Mouse (Mus musculus) erythroblast, embryonic 14.5 days (primary cell): ENCODE measurements at regions not wholly inside any gene's neighbourhood (a gene's known extent, or its start where the extent isn't known, plus 50 kb on each side); places are given as distances from the start of the nearest gene placed in this dataset.

Experiments
- H3K27me3 ChIP-seq: 2 replicates; pipeline ENCODE4 v1.6.1; 2012; ENCODE audit warnings: inconsistent platforms; ENCODE audit not compliant: control insufficient read depth
- H3K36me3 ChIP-seq: 2 replicates; pipeline ENCODE4 v1.6.1; 2012; ENCODE audit warnings: mild to moderate bottlenecking, inconsistent platforms; ENCODE audit not compliant: control insufficient read depth
- H3K4me1 ChIP-seq: 2 replicates; pipeline ENCODE4 v1.6.1; 2012; ENCODE audit warnings: inconsistent platforms; ENCODE audit not compliant: control insufficient read depth
- H3K4me3 ChIP-seq: replicated peaks from 2 replicates; pipeline ENCODE3; 2012; ENCODE audit warnings: moderate library complexity, mild to moderate bottlenecking, inconsistent platforms
- H3K9me3 ChIP-seq: 2 replicates; pipeline ENCODE4 v1.6.1; 2012; ENCODE audit warnings: low read length, inconsistent platforms, mixed read lengths; ENCODE audit not compliant: control insufficient read depth
- GATA1 ChIP-seq: IDR thresholded peaks from 2 replicates; pipeline ENCODE4 v1.6.1; 2012; ENCODE audit warnings: low read length, inconsistent platforms, mixed read lengths
- TAL1 ChIP-seq: IDR thresholded peaks from 3 replicates; pipeline ENCODE4 v1.6.1; 2012; ENCODE audit warnings: low read length, inconsistent platforms, mixed read lengths

GRCm38 (mm10) chr16:12935266-12935665 lies 174.2 kb upstream of the Ercc4 start:
- no peak for TF ChIP-seq GATA1
- no peak for TF ChIP-seq TAL1
- Histone ChIP-seq H3K36me3 (no peaks in the 10 kb centered on the region), H3K4me3 (no peak overlapping the region), H3K9me3 (no peaks in the 10 kb centered on the region), H3K4me1 (no peaks in the 10 kb centered on the region), H3K27me3 (no peaks in the 10 kb centered on the region)

GRCm38 (mm10) chr16:12936571-12936970 lies 172.9 kb upstream of the Ercc4 start:
- Histone ChIP-seq H3K9me3 (no peaks in the 10 kb centered on the region), H3K4me1 (no peaks in the 10 kb centered on the region)

GRCm38 (mm10) chr16:12938563-12938962 lies 170.9 kb upstream of the Ercc4 start:
- Histone ChIP-seq H3K4me3 (no peak overlapping the region), H3K36me3 (no peaks in the 10 kb centered on the region), H3K4me1 (no peaks in the 10 kb centered on the region), H3K9me3 (no peaks in the 10 kb centered on the region), H3K27me3 (no peaks in the 10 kb centered on the region)
- TF ChIP-seq GATA1 (no peak), TAL1 (no peak)

More at GRCm38 (mm10) chr16:12936571-12936970, 172.9 kb upstream of the Ercc4 start:
- Histone ChIP-seq H3K4me3 (no peak overlapping the region), H3K27me3 (no peaks in the 10 kb centered on the region), H3K36me3 (no peaks in the 10 kb centered on the region)
- TF ChIP-seq GATA1: no peak
- TF ChIP-seq TAL1: no peak

GRCm38 (mm10) chr16:12951176-12951575 lies 158.3 kb upstream of the Ercc4 start:
- Histone ChIP-seq H3K4me3 (no peak overlapping the region), H3K9me3 (no peaks in the 10 kb centered on the region), H3K36me3 (no peaks in the 10 kb centered on the region), H3K4me1 (no peaks in the 10 kb centered on the region), H3K27me3 (no peaks in the 10 kb centered on the region)
- TF ChIP-seq GATA1 (no peak), TAL1 (no peak)

- H3K36me3 ChIP-seq: no peaks in the 10 kb centered on the region
- H3K4me3 ChIP-seq: no peak overlapping the region
- no peaks in the 10 kb centered on the region for H3K27me3 ChIP-seq
- TF ChIP-seq TAL1 (no peak), GATA1 (no peak)
- H3K4me1 ChIP-seq: no peaks in the 10 kb centered on the region
- H3K9me3 ChIP-seq: no peaks in the 10 kb centered on the region
These were observed 155.5 kb upstream of the Ercc4 start for GRCm38 (mm10) chr16:12954028-12954427.

- no peak for TF ChIP-seq GATA1
- no peak for TF ChIP-seq TAL1
- no peaks in the 10 kb centered on the region for H3K9me3 ChIP-seq
- H3K4me3 ChIP-seq: no peak overlapping the region
- no peaks in the 10 kb centered on the region for H3K36me3 ChIP-seq
- H3K4me1 ChIP-seq: no peaks in the 10 kb centered on the region
- H3K27me3 ChIP-seq: no peaks in the 10 kb centered on the region
These were observed 153.1 kb upstream of the Ercc4 start for GRCm38 (mm10) chr16:12956416-12956815.

- Histone ChIP-seq H3K9me3 (no peaks in the 10 kb centered on the region), H3K4me3 (no peak overlapping the region), H3K4me1 (no peaks in the 10 kb centered on the region), H3K27me3 (no peaks in the 10 kb centered on the region), H3K36me3 (no peaks in the 10 kb centered on the region)
- TF ChIP-seq GATA1: no peak
- no peak for TF ChIP-seq TAL1
These were observed 148.6 kb upstream of the Ercc4 start for GRCm38 (mm10) chr16:12960885-12961284.

- H3K27me3 ChIP-seq: no peaks in the 10 kb centered on the region
- TF ChIP-seq TAL1 (no peak), GATA1 (no peak)
- no peaks in the 10 kb centered on the region for H3K9me3 ChIP-seq
- H3K4me3 ChIP-seq: no peak overlapping the region
- no peaks in the 10 kb centered on the region for H3K36me3 ChIP-seq
- no peaks in the 10 kb centered on the region for H3K4me1 ChIP-seq
These were observed 126.8 kb upstream of the Ercc4 start for GRCm38 (mm10) chr16:12982681-12983080.

- Histone ChIP-seq H3K4me3 (no peak overlapping the region), H3K27me3 (no peaks in the 10 kb centered on the region), H3K9me3 (no peaks in the 10 kb centered on the region), H3K36me3 (no peaks in the 10 kb centered on the region), H3K4me1 (no peaks in the 10 kb centered on the region)
- TF ChIP-seq GATA1 (no peak), TAL1 (no peak)
These were observed 108.1 kb upstream of the Ercc4 start for GRCm38 (mm10) chr16:13001288-13001880.

GRCm38 (mm10) chr16:13012863-13013262 lies 96.6 kb upstream of the Ercc4 start:
- no peaks in the 10 kb centered on the region for H3K36me3 ChIP-seq
- H3K27me3 ChIP-seq: no peaks in the 10 kb centered on the region
- H3K9me3 ChIP-seq: no peaks in the 10 kb centered on the region
- TF ChIP-seq TAL1 (no peak), GATA1 (no peak)
- no peaks in the 10 kb centered on the region for H3K4me1 ChIP-seq
- H3K4me3 ChIP-seq: no peak overlapping the region
